Mouse (Mus musculus): ENCODE data around the gene Pmm2. TPM values are rescaled to one million over a fixed set of nuclear protein-coding genes. Genes with fewer than 3 reads are reported as not detected.
A peak's percentile ranks its signal among the peaks of the same experiment; 100 is the strongest.

Gene Pmm2
- polyA plus RNA-seq (2012; rRNA removed) = 58.5 and 60.2 TPM in 2 replicates

- Histone ChIP-seq H3K4me3 (ENCODE audit: control insufficient read depth, low read depth, low read length) (peak within 1 kb of the TSS; percentile 99), H3K36me3 (ENCODE audit: control insufficient read depth, insufficient read depth, low read length) (no peaks in the 10 kb centered on the region; the same call in 1 of the 2 replicates), H3K27me3 (ENCODE audit: control insufficient read depth, insufficient read depth, low read length) (no peaks in the 10 kb centered on the region), H3K27ac (ENCODE audit: control insufficient read depth, insufficient read depth, low read depth, low read length) (peak within 1 kb of the TSS; percentile 98), H3K4me1 (ENCODE audit: control insufficient read depth, insufficient read depth, low read length) (peaks cover 8% of the 10 kb centered on the region)
- TF ChIP-seq CTCF (IDR thresholded peaks at IDR 0.05; ENCODE audit: control insufficient read depth, insufficient read depth, insufficient replicate concordance, low read depth, low read length) (no peak), POLR2A (IDR thresholded peaks at IDR 0.05; ENCODE audit: control insufficient read depth, low read depth, low read length) (peak; percentile 59)
These were observed at the start of gene Pmm2, which contains the start of gene Tmem186 for GRCm38 (mm10) chr16:8637217-8638051. Gene Pmm2, plus strand, starts transcription at chr16:8637674. Gene Tmem186, minus strand, starts transcription at chr16:8637712.

DNA sequence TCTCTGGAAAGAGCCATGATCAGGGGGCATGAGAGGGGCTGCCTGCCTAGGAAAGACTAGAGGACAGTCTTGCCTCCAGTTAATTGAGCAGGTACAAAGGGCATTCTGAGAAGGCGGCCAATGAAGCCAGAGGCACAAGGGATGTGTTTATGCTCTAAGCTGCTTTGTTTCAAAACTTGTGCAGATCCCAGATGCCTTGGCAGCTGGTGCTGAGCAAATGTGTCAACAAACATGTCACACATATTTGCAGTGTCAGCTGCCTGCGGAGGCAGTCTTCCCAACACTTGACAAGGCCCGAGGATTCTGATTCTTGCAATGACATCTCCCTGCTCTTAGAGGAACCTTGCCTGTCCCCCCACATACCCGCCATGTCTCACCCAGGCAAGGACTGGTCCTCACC is 42.1 kb upstream of the Pmm2 start:
- no peak overlapping the region for H3K27ac ChIP-seq (ENCODE audit: control insufficient read depth, insufficient read depth, low read depth, low read length)
- H3K4me1 ChIP-seq (ENCODE audit: control insufficient read depth, insufficient read depth, low read length) = no peaks in the 10 kb centered on the region
- no peak overlapping the region for H3K4me3 ChIP-seq (ENCODE audit: control insufficient read depth, low read depth, low read length)
- no peak for TF ChIP-seq POLR2A (IDR thresholded peaks at IDR 0.05; ENCODE audit: control insufficient read depth, low read depth, low read length)
- TF ChIP-seq CTCF (IDR thresholded peaks at IDR 0.05; ENCODE audit: control insufficient read depth, insufficient read depth, insufficient replicate concordance, low read depth, low read length) = no peak
- no peaks in the 10 kb centered on the region for H3K27me3 ChIP-seq (ENCODE audit: control insufficient read depth, insufficient read depth, low read length)
- H3K36me3 ChIP-seq (ENCODE audit: control insufficient read depth, insufficient read depth, low read length) = no peaks in the 10 kb centered on the region

- H3K4me3 ChIP-seq (ENCODE audit: control insufficient read depth, low read depth, low read length) = no peak overlapping the region
- no peaks in the 10 kb centered on the region for H3K27me3 ChIP-seq (ENCODE audit: control insufficient read depth, insufficient read depth, low read length)
- H3K4me1 ChIP-seq (ENCODE audit: control insufficient read depth, insufficient read depth, low read length) = no peaks in the 10 kb centered on the region
- no peak overlapping the region for H3K27ac ChIP-seq (ENCODE audit: control insufficient read depth, insufficient read depth, low read depth, low read length)
- TF ChIP-seq CTCF (IDR thresholded peaks at IDR 0.05; ENCODE audit: control insufficient read depth, insufficient read depth, insufficient replicate concordance, low read depth, low read length) (no peak), POLR2A (IDR thresholded peaks at IDR 0.05; ENCODE audit: control insufficient read depth, low read depth, low read length) (no peak)
- no peaks in the 10 kb centered on the region for H3K36me3 ChIP-seq (ENCODE audit: control insufficient read depth, insufficient read depth, low read length)
These were observed 41.1 kb upstream of the Pmm2 start for GRCm38 (mm10) chr16:8596336-8596735.

- no peaks in the 10 kb centered on the region for H3K4me1 ChIP-seq (ENCODE audit: control insufficient read depth, insufficient read depth, low read length)
- no peak overlapping the region for H3K27ac ChIP-seq (ENCODE audit: control insufficient read depth, insufficient read depth, low read depth, low read length)
- TF ChIP-seq POLR2A (IDR thresholded peaks at IDR 0.05; ENCODE audit: control insufficient read depth, low read depth, low read length) (no peak), CTCF (IDR thresholded peaks at IDR 0.05; ENCODE audit: control insufficient read depth, insufficient read depth, insufficient replicate concordance, low read depth, low read length) (no peak)
- no peaks in the 10 kb centered on the region for H3K27me3 ChIP-seq (ENCODE audit: control insufficient read depth, insufficient read depth, low read length)
- H3K4me3 ChIP-seq (ENCODE audit: control insufficient read depth, low read depth, low read length) = no peak overlapping the region
- no peaks in the 10 kb centered on the region for H3K36me3 ChIP-seq (ENCODE audit: control insufficient read depth, insufficient read depth, low read length)
These were observed 40.0 kb upstream of the Pmm2 start for GRCm38 (mm10) chr16:8597516-8597915.

DNA sequence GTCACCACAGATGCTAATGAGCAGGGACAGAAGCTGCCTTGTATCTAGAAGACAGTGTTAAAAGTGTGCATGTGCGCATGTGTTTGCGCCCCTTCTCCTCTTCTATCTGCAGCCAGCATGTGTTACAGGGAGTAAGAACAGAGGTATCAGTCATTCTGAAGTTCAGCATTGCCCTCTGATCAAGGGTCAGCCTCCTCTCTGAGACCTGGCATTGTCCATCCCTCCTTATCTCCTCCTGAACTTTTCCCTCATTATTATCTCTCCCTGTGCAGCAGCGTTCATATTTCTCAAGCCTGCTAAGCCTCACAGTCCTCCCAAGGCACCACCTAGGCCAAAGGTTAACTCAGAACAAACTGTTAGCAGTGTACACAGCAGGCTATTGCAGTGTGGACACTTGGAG is 33.7 kb upstream of the Pmm2 start:
- TF ChIP-seq CTCF (IDR thresholded peaks at IDR 0.05; ENCODE audit: control insufficient read depth, insufficient read depth, insufficient replicate concordance, low read depth, low read length) (no peak), POLR2A (IDR thresholded peaks at IDR 0.05; ENCODE audit: control insufficient read depth, low read depth, low read length) (no peak)

DNA sequence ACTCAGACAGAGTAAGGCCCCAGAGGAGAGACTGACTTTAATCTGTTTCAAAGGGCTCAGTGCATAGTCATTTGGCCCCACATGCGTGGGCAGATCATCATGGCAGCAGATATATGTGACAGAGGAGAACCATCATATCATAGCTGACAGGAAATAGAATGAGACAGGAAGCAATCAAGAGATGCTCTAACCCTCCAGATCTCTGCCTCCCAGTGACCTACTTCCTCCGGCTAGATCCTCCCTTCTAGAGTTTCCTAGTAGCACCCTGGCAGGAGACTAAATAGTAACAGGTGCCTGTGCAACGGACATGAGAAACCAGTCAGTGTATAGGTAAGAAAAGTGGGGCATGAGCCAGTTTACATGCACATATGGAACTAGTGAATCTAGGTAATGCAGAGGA is 27.1 kb upstream of the Pmm2 start:
- Histone ChIP-seq H3K27ac (ENCODE audit: control insufficient read depth, insufficient read depth, low read depth, low read length) (no peak overlapping the region), H3K36me3 (ENCODE audit: control insufficient read depth, insufficient read depth, low read length) (no peaks in the 10 kb centered on the region), H3K4me1 (ENCODE audit: control insufficient read depth, insufficient read depth, low read length) (no peaks in the 10 kb centered on the region), H3K4me3 (ENCODE audit: control insufficient read depth, low read depth, low read length) (no peak overlapping the region), H3K27me3 (ENCODE audit: control insufficient read depth, insufficient read depth, low read length) (no peaks in the 10 kb centered on the region)
- no peak for TF ChIP-seq CTCF (IDR thresholded peaks at IDR 0.05; ENCODE audit: control insufficient read depth, insufficient read depth, insufficient replicate concordance, low read depth, low read length)
- TF ChIP-seq POLR2A (IDR thresholded peaks at IDR 0.05; ENCODE audit: control insufficient read depth, low read depth, low read length) = no peak

More for the DNA sequence above, 33.7 kb upstream of the Pmm2 start:
- H3K36me3 ChIP-seq (ENCODE audit: control insufficient read depth, insufficient read depth, low read length) = no peaks in the 10 kb centered on the region
- H3K4me3 ChIP-seq (ENCODE audit: control insufficient read depth, low read depth, low read length) = no peak overlapping the region
- H3K27me3 ChIP-seq (ENCODE audit: control insufficient read depth, insufficient read depth, low read length) = no peaks in the 10 kb centered on the region
- H3K4me1 ChIP-seq (ENCODE audit: control insufficient read depth, insufficient read depth, low read length) = no peaks in the 10 kb centered on the region
- H3K27ac ChIP-seq (ENCODE audit: control insufficient read depth, insufficient read depth, low read depth, low read length) = no peak overlapping the region

DNA sequence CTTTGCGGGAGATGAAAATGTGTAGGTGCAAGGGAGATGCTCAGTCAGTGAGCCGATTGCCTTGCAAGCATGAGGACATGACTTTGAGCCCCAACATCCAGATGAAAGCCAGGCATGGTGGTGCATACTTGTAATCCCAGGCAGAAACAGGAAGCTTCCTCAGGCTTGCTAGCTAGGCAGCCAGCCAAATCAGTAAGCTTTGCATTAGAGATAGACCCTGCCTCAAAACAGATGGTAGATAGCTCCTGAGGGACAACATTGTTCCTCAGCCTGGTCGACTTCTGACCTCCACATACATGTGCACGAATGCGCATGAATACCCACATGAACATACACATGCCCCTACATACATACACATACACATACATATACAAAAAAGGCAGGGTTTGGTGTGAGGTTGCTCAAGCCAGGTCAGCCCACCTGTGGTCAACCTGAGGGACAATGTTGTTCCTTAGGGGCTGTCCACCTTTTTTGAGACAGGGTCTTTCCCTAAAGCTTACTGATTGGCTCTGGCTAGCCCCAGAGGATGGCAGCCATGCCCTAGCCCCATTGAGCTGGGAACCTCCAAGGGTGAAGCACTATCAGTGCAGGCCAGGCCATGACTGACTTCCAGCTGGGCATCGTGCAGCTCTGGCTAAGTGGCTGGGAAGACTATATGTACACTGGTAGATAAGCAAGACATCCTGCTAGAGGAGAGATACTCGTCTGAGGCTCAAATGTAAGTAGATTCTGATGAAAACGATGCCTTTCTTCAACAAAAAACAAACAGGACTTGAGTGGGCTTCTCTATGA is 25.1 kb upstream of the Pmm2 start:
- Histone ChIP-seq H3K27me3 (ENCODE audit: control insufficient read depth, insufficient read depth, low read length) (no peaks in the 10 kb centered on the region), H3K27ac (ENCODE audit: control insufficient read depth, insufficient read depth, low read depth, low read length) (no peak overlapping the region), H3K4me1 (ENCODE audit: control insufficient read depth, insufficient read depth, low read length) (no peaks in the 10 kb centered on the region), H3K36me3 (ENCODE audit: control insufficient read depth, insufficient read depth, low read length) (no peaks in the 10 kb centered on the region), H3K4me3 (ENCODE audit: control insufficient read depth, low read depth, low read length) (no peak overlapping the region)
- TF ChIP-seq POLR2A (IDR thresholded peaks at IDR 0.05; ENCODE audit: control insufficient read depth, low read depth, low read length) = no peak
- no peak for TF ChIP-seq CTCF (IDR thresholded peaks at IDR 0.05; ENCODE audit: control insufficient read depth, insufficient read depth, insufficient replicate concordance, low read depth, low read length)
